Mouse (Mus musculus) embryonic facial prominence, embryonic 10.5 days (tissue): Measurements from ENCODE around the gene Gdpd1. TPM values are rescaled to one million over a fixed set of nuclear protein-coding genes. Genes with fewer than 3 reads are reported as not detected.
"Not testable (repeated sequence)": the region's sequence is repeated elsewhere in the genome, so short reads cannot be mapped to it uniquely, and the experiment has no call there.

ENCODE experiments used
- DNase-seq: peaks from one replicate; pipeline ENCODE4 v3.0.0-alpha.2; 2017; ENCODE audit warnings: low spot score
- H3K27ac ChIP-seq: fragments of 300-500 bp; sonication (generic); replicated peaks from 2 replicates; pipeline ENCODE4 v1.5.1; 2016; ENCODE audit warnings: mild to moderate bottlenecking
- H3K27me3 ChIP-seq: fragments of 300-500 bp; sonication (generic); replicated peaks from 2 replicates; pipeline ENCODE4 v1.6.1; 2016; ENCODE audit warnings: low read depth, mild to moderate bottlenecking; ENCODE audit not compliant: poor library complexity, severe bottlenecking
- H3K36me3 ChIP-seq: fragments of 300-500 bp; sonication (generic); replicated peaks from 2 replicates; pipeline ENCODE4 v1.6.1; 2016; ENCODE audit warnings: mild to moderate bottlenecking, moderate library complexity
- H3K4me1 ChIP-seq: fragments of 300-500 bp; sonication (generic); 2 replicates; pipeline ENCODE4 v1.6.1; 2016
- H3K4me3 ChIP-seq: fragments of 300-500 bp; sonication (generic); 2 replicates; pipeline ENCODE4 v1.5.1; 2016; ENCODE audit warnings: mild to moderate bottlenecking, moderate library complexity
- H3K9me3 ChIP-seq: fragments of 300-500 bp; sonication (generic); 2 replicates; pipeline ENCODE4 v1.6.1; 2016; ENCODE audit warnings: mild to moderate bottlenecking
- WGBS: fragments of 180-500 bp; shearing (Covaris S2); methylation state at CpG from one replicate; pipeline ENCODE4 v1.1.7; 2016; 5-methylcytosine and 5-hydroxymethylcytosine counted together
- polyA plus RNA-seq: library from polyadenylated mRNA; unstranded; fragments of >200 nt; fragmentation: Nextera tagmentation; extraction: Ambion mirVana; gene quantifications from 2 replicates; pipeline ENCODE4 v1.2.1, GENCODE M21; 2016

Gdpd1 gene
- polyA plus RNA-seq, 1 experiment from 2014 or later: 33.7 TPM

- Histone ChIP-seq H3K9me3 (no peaks in the 10 kb centered on the region), H3K4me1 (no peaks in the 10 kb centered on the region), H3K4me3 (no peak overlapping the region), H3K27me3 (no peaks in the 10 kb centered on the region), H3K27ac (no peak overlapping the region), H3K36me3 (peaks cover 40% of the 10 kb centered on the region)
- 75% methylated on average over 3 of the region's 3 CpGs for WGBS
- DNase-seq: no peak
Observed at GRCm38 (mm10) chr11:87062087-87062486, 11.8 kb downstream of the Gdpd1 start.

GRCm38 (mm10) chr11:87060410-87060809, 13.5 kb downstream of the Gdpd1 start:
- DNase-seq: no peak
- peaks cover 56% of the 10 kb centered on the region for H3K36me3 ChIP-seq

GRCm38 (mm10) chr11:87056286-87056685, 17.6 kb downstream of the Gdpd1 start:
- Histone ChIP-seq H3K4me1 (no peaks in the 10 kb centered on the region), H3K4me3 (no peak overlapping the region), H3K27me3 (no peaks in the 10 kb centered on the region), H3K27ac (no peak overlapping the region), H3K36me3 (peaks cover 54% of the 10 kb centered on the region), H3K9me3 (no peaks in the 10 kb centered on the region)
- DNase-seq: no peak
- WGBS: 90% methylated on average over 6 of the region's 6 CpGs

More at GRCm38 (mm10) chr11:87060410-87060809, 13.5 kb downstream of the Gdpd1 start:
- no peaks in the 10 kb centered on the region for H3K4me1 ChIP-seq
- H3K4me3 ChIP-seq: no peak overlapping the region
- H3K9me3 ChIP-seq: no peaks in the 10 kb centered on the region
- H3K27me3 ChIP-seq: no peaks in the 10 kb centered on the region
- H3K27ac ChIP-seq: no peak overlapping the region
- 97% methylated on average over 2 of the region's 2 CpGs for WGBS

- WGBS: 94% methylated on average over 7 of the region's 7 CpGs
- H3K9me3 ChIP-seq, H3K27ac ChIP-seq, H3K4me3 ChIP-seq, H3K27me3 ChIP-seq, DNase-seq, H3K4me1 ChIP-seq: not testable (repeated sequence)
- peaks cover 55% of the 10 kb centered on the region for H3K36me3 ChIP-seq
Observed at GRCm38 (mm10) chr11:87048900-87049299, 25.0 kb downstream of the Gdpd1 start.

GRCm38 (mm10) chr11:87046968-87047367, 26.9 kb downstream of the Gdpd1 start:
- Histone ChIP-seq H3K27ac (no peak overlapping the region), H3K27me3 (no peaks in the 10 kb centered on the region), H3K4me1 (no peaks in the 10 kb centered on the region), H3K9me3 (no peaks in the 10 kb centered on the region), H3K36me3 (peaks cover 64% of the 10 kb centered on the region), H3K4me3 (no peak overlapping the region)
- DNase-seq: no peak
- WGBS: 86% methylated on average over 5 of the region's 5 CpGs

GRCm38 (mm10) chr11:87043052-87043451, 30.8 kb downstream of the Gdpd1 start:
- no peak for DNase-seq
- WGBS: 83% methylated on average over 3 of the region's 3 CpGs
- H3K4me3 ChIP-seq: no peak overlapping the region
- no peaks in the 10 kb centered on the region for H3K9me3 ChIP-seq
- no peak overlapping the region for H3K27ac ChIP-seq
- H3K36me3 ChIP-seq: peaks cover 79% of the 10 kb centered on the region
- no peaks in the 10 kb centered on the region for H3K4me1 ChIP-seq
- H3K27me3 ChIP-seq: no peaks in the 10 kb centered on the region

GRCm38 (mm10) chr11:87039307-87039963, 34.4 kb downstream of the Gdpd1 start:
- H3K36me3 ChIP-seq: peaks cover 89% of the 10 kb centered on the region
- WGBS: 93% methylated on average over 9 of the region's 9 CpGs

GRCm38 (mm10) chr11:87036180-87036579, 37.7 kb downstream of the Gdpd1 start:
- H3K4me1 ChIP-seq: no peaks in the 10 kb centered on the region
- peaks cover 70% of the 10 kb centered on the region for H3K36me3 ChIP-seq
- no peaks in the 10 kb centered on the region for H3K9me3 ChIP-seq
- WGBS: 65% methylated on average over 4 of the region's 4 CpGs
- H3K4me3 ChIP-seq: no peak overlapping the region
- no peak for DNase-seq
- no peak overlapping the region for H3K27ac ChIP-seq
- no peaks in the 10 kb centered on the region for H3K27me3 ChIP-seq

More at GRCm38 (mm10) chr11:87039307-87039963, 34.4 kb downstream of the Gdpd1 start:
- DNase-seq: no peak
- Histone ChIP-seq H3K4me1 (no peaks in the 10 kb centered on the region), H3K4me3 (no peak overlapping the region), H3K27me3 (no peaks in the 10 kb centered on the region), H3K27ac (no peak overlapping the region), H3K9me3 (no peaks in the 10 kb centered on the region)

GRCm38 (mm10) chr11:87028212-87028611, 45.6 kb downstream of the Gdpd1 start:
- no peak overlapping the region for H3K4me3 ChIP-seq
- H3K9me3 ChIP-seq: no peaks in the 10 kb centered on the region
- peaks cover 4% of the 10 kb centered on the region; the same call in 1 of the 2 replicates for H3K4me1 ChIP-seq
- DNase-seq: no peak
- H3K27ac ChIP-seq: no peak overlapping the region
- H3K36me3 ChIP-seq: peaks cover 5% of the 10 kb centered on the region; the same call in 1 of the 2 replicates
- 90% methylated on average over 3 of the region's 3 CpGs for WGBS
- H3K27me3 ChIP-seq: no peaks in the 10 kb centered on the region

- H3K4me3 ChIP-seq: no peak overlapping the region
- no peaks in the 10 kb centered on the region for H3K27me3 ChIP-seq
- H3K4me1 ChIP-seq: peaks cover 4% of the 10 kb centered on the region; the same call in 1 of the 2 replicates
- WGBS: 83% methylated on average over 9 of the region's 9 CpGs
- no peaks in the 10 kb centered on the region for H3K36me3 ChIP-seq
- H3K9me3 ChIP-seq: no peaks in the 10 kb centered on the region
- no peak for DNase-seq
- no peak overlapping the region for H3K27ac ChIP-seq
Observed at GRCm38 (mm10) chr11:87026096-87026875, 47.6 kb downstream of the Gdpd1 start.

GRCm38 (mm10) chr11:87025351-87025750, 48.5 kb downstream of the Gdpd1 start:
- H3K9me3 ChIP-seq: no peaks in the 10 kb centered on the region
- WGBS: 81% methylated on average over 3 of the region's 3 CpGs
- no peak overlapping the region for H3K27ac ChIP-seq
- no peak overlapping the region for H3K4me3 ChIP-seq
- H3K36me3 ChIP-seq: no peaks in the 10 kb centered on the region
- H3K4me1 ChIP-seq: no peaks in the 10 kb centered on the region
- no peaks in the 10 kb centered on the region for H3K27me3 ChIP-seq
- DNase-seq: no peak

GRCm38 (mm10) chr11:87023240-87023639, 50.6 kb downstream of the Gdpd1 start:
- DNase-seq, H3K4me3 ChIP-seq, H3K4me1 ChIP-seq, H3K36me3 ChIP-seq, H3K27me3 ChIP-seq, H3K9me3 ChIP-seq, H3K27ac ChIP-seq: not testable (repeated sequence)
- 59% methylated on average over 8 of the region's 8 CpGs for WGBS

- no peak overlapping the region for H3K27ac ChIP-seq
- H3K27me3 ChIP-seq: no peaks in the 10 kb centered on the region
- H3K9me3 ChIP-seq: no peaks in the 10 kb centered on the region
- H3K36me3 ChIP-seq: no peaks in the 10 kb centered on the region
- 59% methylated on average over 4 of the region's 4 CpGs for WGBS
- no peaks in the 10 kb centered on the region for H3K4me1 ChIP-seq
- DNase-seq: no peak
- H3K4me3 ChIP-seq: no peak overlapping the region
Observed at GRCm38 (mm10) chr11:87022765-87023164, 51.1 kb downstream of the Gdpd1 start.
